Mouse (Mus musculus) CD4-positive, CD25-positive, alpha-beta regulatory T cell, adult 4 months (primary cell): Measurements from ENCODE around the gene Gemin4. TPM values are rescaled to one million over a fixed set of nuclear protein-coding genes. Genes with fewer than 3 reads are reported as not detected.

ENCODE experiments used
- ATAC-seq: one replicate; pipeline ENCODE4 v1.8.0; 2017
- polyA plus RNA-seq, 2 experiments: library from polyadenylated mRNA; unstranded; fragments of 100-300 nt; shearing (Covaris generic); gene quantifications; one replicate each; pipeline ENCODE4 v1.2.1; 2017

The Gemin4 gene
- polyA plus RNA-seq = 10 to 100 TPM; 10.2 to 19.1 TPM

DNA sequence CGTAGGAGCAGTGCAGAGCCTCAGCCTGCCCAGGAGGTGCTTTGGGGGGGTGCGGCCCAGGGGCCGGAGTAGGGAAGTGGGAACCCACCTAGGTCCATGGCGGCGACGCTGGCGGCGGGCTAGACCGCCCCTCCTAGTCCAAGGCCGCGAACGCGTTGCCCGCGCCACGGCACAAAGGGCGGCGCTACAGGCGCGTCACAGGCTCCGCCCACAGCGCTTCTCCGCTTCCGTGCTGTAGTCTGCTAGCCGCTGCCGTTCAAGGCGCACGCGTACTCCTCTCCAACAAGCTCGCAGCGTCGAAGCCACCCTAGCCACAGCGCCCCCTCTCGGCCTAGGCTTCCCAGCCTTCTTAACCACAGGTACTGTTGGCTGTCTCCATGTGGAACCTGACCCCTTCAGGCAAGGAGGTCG lies at the start of gene Gemin4, which contains the start of gene Dbil5:
Gemin4 (minus strand) TSS at position 275 of the 411 bp plus-strand sequence.
Dbil5 (plus strand) TSS at position 219 of the 411 bp plus-strand sequence.
- ATAC-seq = peak; percentile 99

DNA sequence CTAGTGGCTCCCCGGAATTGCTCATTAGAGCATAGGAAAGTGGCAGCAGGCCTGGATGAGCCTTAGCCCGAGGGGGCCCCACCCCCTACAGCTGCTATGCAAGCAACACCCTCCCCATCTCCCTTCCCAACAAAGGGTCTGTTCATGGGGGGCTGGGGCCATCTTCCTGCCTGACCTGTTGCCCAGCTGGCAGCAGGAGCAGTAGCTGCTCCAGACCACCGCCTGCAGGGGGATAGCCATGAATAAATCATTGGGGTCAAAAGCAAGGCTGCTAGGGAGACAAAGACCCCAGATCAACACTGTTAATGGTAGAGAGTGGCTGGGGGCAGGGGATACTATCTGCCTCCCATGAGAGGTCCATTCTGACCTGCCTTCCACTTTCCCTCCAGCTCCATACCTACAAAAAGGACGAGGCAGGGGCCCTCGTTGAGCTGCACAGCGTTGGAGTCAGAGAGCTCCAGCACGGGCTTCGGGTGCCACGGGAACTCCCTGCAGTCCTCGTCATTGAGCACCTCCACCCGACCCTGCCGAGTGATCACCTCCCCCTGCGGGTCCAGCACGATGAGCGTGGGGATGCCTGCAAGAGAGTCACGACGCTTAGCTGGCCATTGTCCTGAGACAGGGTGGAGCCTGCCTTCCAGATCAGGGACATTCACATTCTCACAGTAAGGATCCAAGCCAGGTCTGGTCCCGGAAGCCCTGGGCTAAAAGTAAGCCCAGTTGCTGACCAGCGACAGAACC lies 45.3 kb upstream of the Gemin4 start:
- no peak for ATAC-seq

DNA sequence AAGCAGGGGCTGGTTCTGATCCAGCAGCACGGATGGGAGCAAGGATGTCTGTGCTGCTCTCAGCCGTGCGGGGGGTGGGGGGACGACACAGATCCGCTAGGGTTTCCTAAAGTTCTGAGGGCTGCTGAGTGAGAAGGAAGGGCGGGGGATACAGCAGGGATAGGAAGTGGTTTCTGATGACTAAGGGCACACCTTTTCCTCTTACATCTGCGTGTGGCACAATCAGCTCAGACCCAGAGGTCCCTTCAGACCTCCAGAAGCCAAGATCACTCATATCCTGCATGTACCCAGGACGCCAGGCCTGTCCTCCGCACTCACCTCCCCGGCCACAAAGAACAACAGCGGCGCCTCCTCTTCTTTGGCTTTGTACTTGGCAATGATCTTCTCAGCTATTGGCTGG lies 43.8 kb upstream of the Gemin4 start:
- peak; percentile 85 for ATAC-seq

DNA sequence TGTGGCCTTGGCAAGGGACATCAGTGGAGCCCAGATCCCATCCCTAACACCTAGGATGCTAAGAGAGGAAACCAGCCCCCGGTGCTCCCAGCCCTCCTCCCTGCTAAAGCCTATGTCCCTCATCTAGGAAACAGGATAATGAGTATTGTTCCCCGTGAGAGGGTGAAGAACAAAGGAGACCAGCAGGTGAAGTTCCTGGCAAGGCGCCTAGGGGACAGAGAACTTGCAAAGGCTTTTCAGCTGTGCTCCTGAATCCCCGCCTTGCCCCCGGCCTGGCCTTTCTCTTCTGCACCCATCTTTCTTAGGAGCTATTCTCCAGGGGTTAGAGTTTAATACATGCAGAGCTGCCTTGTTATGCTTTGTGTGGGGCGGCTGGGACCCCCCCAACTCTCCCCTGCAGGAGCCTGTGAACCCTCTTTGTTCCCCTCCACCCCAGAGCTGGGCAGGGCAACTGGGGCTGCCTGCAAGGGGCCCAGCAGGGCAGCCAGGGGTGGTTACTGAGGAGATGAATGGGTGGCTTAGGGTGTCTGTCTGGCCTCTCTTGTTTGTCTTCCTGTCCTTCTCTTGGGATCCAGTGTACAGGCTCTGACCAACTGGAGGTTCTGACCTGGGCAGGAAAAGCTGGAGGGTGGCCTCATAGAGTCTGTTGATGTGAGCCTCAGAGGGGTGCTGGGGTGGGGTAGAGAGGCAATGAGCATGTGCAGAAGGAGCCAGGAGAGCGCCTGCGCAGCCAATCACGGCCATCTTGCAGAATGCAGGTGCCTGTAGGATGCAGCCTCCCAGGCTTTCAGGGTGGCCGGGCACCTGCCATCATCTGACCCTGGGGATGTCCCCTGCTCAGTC lies 43.0 kb upstream of the Gemin4 start:
- ATAC-seq = no peak

DNA sequence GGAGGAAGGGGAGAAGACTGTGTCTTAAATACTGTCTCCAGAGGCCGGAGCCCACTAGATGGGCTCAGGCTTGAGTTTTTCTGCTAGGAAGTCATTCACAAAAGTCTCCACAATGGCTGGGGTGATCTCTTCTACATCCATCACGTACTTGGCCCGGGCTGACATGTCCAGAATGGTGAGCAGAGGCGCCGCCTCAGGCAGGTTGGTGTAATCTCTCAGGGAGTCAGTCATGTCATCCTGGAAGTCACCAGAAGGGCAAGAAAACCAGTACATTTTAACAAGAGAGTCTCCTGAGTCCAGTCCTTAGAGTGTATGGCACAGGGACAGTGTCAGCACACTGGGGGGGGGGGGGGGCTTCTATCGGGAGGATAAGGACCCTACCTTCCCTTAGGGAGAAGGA lies 41.0 kb upstream of the Gemin4 start:
- no peak for ATAC-seq

DNA sequence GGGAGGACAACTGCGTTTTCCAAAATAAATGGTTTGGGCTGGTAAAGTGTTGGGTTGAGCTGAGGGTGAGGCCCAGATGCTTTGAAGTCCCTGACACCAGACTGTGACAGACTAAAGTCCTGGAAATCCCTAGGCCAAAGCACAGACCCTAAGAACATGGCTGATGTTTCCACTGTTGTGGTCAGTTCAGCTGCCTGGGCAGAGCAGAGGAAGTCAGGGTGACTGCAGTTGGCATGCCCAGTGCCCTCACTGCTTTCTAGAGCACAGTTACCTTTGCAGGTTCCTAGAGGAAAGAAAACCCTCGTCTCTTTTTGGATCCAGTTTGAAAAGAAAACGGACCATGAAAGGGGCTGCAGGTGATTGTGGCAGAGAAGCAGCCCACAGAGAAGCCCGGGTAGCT lies 39.9 kb upstream of the Gemin4 start:
- no peak for ATAC-seq

DNA sequence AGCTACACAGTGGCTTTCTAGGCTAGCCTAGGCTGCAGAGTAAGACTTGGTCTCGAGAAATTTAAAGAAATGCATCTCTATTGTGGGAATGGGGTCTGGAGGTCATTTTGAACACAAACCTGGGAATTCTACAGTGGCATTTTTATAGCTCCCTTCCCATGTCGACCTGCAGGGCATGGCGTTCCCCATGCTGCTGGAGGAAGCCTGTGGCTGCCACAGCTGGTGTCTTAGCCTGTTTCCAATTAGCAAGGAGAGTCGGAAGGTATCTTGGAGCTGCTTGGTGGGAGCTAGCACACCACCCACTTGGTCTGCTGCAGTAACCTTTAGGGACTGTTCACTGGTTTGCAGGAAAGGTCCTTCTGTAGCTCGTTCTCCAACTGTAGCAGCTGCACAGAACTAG lies 38.7 kb upstream of the Gemin4 start:
- no peak for ATAC-seq

DNA sequence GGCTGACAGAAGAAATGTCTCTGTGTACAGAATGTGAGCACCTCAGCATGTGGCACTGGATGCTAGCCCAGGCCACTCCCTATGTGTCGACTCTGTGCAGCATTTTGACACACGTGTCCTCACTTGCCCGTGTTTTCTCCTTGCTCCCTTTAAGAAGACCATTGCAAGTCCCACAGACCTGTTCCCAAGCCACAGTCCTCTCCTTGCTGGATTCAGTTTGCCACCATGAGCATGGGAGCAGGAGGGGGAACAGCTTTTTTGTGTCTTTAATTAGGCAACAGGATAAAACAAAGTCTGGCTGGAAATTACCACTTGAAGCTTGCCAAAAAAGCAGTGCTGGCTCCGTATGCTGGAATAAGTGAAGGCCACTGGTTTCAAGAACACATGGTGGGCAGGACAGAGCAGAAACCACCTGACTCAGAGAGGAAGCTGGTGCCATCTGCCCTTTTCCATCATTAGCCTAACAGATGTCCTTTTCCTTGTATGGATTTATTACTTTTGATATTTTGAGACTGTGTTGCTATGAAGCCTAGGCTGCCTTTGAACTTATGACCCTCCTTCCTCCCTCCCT lies 38.1 kb upstream of the Gemin4 start:
- no peak for ATAC-seq

DNA sequence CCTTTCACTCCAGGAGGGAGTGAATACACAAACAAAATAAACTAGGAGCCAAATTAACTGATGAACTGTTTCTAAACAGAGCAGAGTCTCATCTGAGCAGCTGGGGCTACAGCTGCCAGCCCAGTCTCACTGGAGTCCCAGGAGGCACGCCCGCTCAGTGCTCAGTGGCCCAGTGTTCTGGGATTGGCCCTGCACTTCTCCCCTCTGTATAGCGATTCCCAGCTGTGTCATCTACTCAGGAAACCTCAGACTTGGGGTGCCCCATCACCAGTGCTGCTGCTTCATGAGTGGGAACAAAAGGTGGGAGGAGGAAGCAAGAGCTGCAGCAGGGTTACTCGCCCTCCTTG lies 36.4 kb upstream of the Gemin4 start:
- ATAC-seq = no peak

DNA sequence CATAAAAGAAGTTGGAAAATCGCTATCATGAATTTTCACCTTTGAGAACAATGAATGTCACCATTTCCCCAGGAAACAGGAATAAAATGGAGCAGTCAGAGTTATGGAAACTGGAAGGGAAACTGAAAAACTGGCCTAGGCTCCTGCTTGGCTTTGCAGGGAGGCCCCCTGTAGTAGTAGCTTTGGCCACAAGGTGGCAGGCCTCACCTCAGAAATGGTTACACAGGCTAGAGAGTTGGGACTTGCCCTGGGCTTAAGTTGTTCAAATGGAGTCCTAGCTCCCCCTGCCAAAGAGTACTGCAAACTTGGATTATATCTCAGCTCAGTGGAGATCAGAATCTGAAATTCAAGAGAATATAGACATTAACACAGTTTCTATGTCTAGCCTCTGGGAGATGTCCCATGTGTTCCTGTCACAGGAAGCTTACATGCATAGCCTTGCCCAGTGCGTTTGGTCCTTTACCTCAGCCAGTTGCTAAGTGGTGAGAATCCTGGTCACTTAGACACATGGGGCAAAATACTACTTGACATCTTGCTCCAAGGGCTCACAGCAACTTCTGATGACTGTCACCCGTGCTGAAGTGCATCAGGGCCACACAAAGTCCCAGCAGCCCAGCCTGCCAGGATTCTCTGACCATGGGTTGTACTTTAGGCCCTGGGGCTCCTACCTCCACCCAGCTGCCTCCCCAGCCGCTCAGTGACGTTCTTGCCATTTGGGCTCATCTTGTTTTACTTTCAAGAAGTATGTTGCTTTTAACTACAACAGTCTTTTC lies 35.9 kb upstream of the Gemin4 start:
- peak; percentile 96 for ATAC-seq

DNA sequence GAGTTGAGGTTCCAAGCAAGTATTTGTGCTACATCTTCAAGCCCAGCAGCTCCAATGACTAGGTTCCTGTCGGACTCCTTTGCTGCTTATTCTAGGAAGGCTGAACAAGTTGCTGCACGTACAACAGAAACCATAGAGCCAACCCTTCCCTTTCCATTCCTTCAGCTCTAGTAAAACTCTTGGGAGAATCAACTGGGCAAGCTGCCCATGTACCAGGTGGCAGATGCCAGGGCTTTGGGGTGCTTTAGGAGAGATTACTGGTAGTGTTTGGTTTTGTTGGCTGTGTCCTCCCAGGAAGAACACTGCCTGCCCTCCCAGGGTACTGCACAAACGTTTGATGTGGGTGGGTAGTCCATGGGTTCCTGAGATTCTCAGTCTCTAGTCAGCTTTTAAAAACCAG lies 34.6 kb upstream of the Gemin4 start:
- ATAC-seq = no peak

DNA sequence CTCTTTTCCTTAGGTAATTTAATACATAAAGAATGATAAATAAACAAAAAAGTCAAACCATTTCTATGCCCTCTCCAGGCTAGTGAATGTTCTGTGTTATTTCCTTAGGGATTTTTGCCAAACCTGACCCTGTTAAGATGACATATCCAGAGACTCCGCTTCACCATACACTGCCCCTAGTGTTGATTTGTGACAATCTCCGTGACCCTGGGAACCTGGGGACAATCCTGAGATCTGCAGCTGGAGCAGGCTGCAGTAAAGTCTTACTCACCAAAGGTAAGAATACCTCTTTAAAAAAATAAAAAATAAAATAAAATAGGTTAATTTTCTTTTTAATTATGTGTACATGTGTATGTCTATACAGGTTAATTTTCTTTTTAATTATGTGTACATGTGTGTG lies 29.8 kb upstream of the Gemin4 start:
- ATAC-seq = no peak

DNA sequence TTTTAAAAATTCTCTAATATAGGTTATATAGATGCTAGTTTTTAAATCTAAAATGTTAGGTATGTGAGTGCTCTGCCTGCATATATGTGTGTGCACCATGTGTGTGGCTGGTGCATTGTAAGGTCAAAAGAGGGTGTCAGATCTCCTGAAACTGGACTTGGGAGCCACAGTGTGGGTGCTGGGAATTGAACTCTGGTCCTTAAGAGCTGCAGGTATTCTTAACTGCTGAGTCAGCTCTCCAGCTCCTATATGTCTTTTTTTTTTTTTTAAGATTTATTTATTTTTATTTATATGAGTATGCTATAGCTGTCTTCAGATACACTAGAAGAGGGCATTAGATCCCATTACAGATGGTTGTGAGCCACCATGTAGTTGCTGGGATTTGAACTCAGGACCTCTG lies 29.0 kb upstream of the Gemin4 start:
- ATAC-seq = no peak

DNA sequence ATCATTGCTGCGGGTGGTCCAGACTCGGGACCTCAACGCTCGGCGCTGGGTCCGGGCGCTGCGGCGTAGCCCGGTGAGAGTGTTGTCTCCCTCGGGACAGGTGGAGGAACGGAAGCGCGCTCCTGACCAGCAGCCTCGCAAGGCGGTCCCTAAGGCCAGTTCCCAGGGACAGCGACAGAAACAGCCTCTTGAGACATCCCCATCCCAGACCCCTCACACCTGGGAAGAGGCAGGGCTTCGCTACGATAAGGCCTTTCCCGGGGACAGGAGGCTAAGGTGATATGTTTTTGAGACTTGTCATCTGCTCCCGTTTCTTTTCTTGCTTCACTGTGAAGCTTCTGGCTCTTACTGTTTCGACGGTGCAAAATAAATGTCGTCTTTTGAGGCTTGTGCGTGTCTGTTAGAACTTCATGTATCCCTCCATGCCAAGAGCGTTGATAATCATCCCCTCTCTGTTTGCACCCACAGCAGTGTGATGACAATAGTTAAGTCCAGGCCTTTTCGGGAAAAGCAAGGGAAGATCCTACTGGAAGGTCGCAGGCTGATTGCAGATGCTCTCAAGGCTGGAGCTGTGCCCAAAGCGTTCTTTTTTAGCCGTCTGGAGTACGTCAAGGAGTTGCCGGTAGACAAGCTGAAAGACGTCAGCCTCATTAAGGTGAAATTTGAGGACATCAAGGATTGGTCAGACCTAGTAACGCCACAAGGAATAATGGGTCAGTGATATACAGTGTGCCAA lies 26.5 kb upstream of the Gemin4 start:
- peak; percentile 21 for ATAC-seq

DNA sequence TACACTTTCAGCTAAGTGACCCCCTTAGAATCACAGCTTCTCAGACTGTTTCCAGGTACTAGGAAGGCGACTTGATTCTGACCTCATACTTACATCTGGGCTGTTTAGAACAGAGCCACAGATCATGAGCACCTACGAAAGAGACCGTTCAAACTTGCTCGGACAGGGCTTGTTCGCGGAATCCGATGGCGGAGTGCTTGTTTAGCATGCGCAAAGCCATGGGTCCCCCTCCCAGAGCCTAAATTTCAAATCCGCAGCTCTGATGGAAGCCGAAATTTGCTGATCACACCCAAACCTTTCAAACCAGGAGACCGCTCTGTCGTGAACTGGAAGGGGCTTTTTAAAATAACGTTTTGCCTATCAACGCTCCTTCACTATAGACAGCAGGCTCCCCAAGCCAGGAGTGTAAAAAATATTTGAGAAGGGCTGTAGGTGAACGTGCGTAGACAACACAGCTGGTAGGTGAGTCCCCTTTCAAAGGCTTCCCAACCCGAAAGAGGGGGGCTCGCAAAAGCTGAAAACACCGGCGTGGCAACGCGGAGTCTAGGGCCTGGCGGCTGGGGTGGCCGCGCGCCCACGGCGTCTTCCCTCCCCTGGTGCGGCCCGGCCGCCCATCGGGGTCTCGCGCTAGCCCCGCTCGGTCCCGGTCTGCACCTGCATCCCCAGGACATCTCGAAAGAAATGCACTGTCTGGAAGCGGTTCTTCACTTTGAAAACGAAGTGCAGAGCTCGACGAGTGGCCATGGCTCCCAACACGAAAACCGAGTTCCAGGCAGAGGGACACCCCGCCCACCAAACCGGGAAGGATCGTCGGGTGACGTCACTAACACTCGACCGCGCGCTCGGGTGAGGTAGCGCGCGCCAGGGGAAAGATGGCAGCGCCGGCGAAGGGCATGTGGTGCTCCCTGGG lies 25.7 kb upstream of the Gemin4 start, which contains the start of the genes Mrm3 and Glod4:
Mrm3 (plus strand) TSS at position 815 of the 910 bp plus-strand sequence.
Glod4 (minus strand) TSS at position 825 of the 910 bp plus-strand sequence.
- peak; percentile 91 for ATAC-seq

DNA sequence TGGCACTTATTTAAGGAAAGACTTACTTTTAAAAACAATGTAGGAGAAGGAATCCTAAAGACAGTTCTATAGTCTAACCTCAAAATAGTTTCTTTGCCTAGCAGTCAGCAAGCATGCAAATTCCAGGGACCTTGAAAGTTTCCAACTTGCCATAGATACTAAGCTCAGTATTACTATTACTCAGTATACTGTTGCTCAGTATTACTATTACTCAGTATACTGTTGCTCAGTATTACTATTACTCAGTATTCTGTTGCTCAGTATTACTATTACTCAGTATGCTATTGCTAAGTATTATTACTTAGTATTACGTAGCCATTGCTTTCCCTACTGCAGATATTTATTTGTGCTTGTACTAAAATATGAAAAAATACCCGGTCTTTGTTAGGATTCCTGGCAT lies 22.3 kb upstream of the Gemin4 start:
- no peak for ATAC-seq

DNA sequence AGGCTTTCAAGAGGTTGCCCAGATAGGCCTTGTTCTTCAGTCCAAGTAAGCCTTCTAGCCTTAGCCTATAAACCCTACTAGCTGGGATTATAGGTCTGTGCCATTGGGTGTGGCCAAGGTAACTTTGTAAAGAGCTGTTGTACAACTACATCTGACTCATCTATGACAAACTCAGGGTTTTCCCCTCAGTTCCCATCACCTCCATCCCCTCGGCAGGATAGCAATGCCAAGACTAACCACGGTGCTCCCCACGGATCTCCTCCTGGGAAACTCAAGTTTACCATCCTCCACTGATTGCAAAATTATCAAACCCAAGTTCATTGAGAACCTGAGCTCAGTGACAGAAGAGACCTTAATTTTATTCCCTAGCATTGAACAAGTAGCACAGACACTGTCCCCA lies 18.7 kb upstream of the Gemin4 start:
- ATAC-seq = no peak

DNA sequence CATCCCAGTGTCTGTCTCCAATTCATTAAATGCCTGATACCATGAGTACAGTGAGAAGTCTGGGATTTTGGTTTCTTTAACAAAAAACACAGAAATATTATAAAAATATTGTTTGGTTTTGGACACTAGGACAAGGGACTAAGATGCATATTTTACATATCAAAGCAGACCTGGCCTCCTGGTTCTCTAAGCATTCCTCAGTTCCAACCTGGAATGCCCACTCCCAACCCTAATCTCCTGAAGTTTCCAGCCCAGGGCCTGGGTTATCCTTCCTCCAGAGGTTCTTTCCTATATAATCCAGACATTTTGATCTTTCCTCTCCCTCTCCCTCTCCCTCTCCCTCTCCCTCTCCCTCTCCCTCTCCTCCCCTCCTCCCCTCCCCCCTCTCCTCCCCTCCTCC lies 7.6 kb upstream of the Gemin4 start:
- ATAC-seq = no peak

DNA sequence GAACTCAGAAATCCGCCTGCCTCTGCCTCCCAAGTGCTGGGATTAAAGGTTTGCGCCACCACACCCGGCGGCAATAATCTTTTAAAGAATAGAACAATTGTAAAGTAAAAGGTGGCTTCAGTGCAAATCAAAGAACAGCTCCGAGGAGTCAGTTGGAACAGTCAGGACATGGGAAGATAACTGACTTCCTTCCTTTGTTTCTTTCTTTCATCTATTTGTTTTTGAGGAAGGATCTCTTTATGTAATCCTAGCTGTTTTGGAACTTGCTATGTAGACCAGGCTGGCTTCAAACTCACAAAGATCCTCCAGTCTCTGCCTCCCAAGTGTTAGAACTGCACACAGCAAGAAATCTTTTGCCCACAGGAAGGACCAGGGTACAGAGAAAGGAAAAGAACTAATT lies 7.2 kb upstream of the Gemin4 start:
- no peak for ATAC-seq

DNA sequence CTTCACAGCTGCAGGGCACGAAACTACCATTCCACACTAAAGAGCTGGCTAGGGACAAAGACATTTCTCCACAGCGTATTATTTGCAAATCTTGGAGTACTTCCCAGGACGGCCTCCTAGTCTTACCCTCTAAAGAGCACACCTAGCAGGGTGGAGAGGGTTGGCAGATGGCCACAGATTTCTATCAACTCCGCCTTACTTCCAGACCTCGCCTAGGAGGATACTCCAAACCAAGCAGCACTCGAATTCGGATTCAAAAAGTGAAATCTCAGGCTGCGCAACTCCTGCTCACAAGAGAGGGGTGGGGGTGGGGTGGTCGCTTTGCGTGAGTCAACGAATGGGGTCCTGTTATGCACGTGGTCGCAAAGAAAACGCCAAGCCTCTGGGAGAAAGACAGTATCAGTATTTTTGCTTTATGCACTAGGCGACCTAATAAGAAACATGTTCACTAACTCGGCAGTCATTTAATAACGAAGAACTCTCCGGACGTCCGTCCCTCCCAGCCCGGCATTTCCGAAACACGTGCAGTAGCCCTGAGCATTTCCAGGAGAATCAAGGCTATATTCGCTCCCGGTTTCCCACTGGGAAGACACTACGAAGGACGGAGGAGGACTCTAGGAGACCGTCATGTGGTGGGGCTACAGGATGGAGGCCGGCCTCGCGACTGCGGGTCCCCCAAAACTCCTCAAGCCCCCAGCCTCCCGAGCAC lies 629 bp downstream of the Gemin4 start:
- ATAC-seq = peak; percentile 21
